Mouse (Mus musculus) midbrain, embryonic 10.5 days (tissue): ENCODE measurements around the gene Slc25a19. TPM values are rescaled to one million over a fixed set of nuclear protein-coding genes. Genes with fewer than 3 reads are reported as not detected.
A peak's percentile ranks its signal among the peaks of the same experiment; 100 is the strongest.

Experiments
- DNase-seq: peaks from one replicate; pipeline ENCODE4 v3.0.0-alpha.2; 2017; ENCODE audit warnings: low spot score
- H3K27ac ChIP-seq: fragments of 300-500 bp; sonication (generic); replicated peaks from 2 replicates; pipeline ENCODE4 v1.5.1; 2016; ENCODE audit warnings: mild to moderate bottlenecking
- H3K27me3 ChIP-seq: fragments of 300-500 bp; sonication (generic); 2 replicates; pipeline ENCODE4 v1.6.1; 2016; ENCODE audit warnings: low read depth, mild to moderate bottlenecking; ENCODE audit not compliant: poor library complexity, severe bottlenecking
- H3K36me3 ChIP-seq: fragments of 300-500 bp; sonication (generic); 2 replicates; pipeline ENCODE4 v1.6.1; 2016; ENCODE audit warnings: mild to moderate bottlenecking, moderate library complexity
- H3K4me1 ChIP-seq: fragments of 300-500 bp; sonication (generic); 2 replicates; pipeline ENCODE4 v1.6.1; 2016
- H3K4me3 ChIP-seq: fragments of 300-500 bp; sonication (generic); 2 replicates; pipeline ENCODE4 v1.5.1; 2016; ENCODE audit warnings: mild to moderate bottlenecking, moderate library complexity
- H3K9me3 ChIP-seq: fragments of 300-500 bp; sonication (generic); replicated peaks from 2 replicates; pipeline ENCODE4 v1.6.1; 2016; ENCODE audit warnings: mild to moderate bottlenecking
- WGBS: fragments of 180-500 bp; shearing (Covaris S2); methylation state at CpG from one replicate; pipeline ENCODE4 v1.1.7; 2016; 5-methylcytosine and 5-hydroxymethylcytosine counted together
- polyA plus RNA-seq: library from polyadenylated mRNA; unstranded; fragments of >200 nt; fragmentation: Nextera tagmentation; extraction: Ambion mirVana; gene quantifications from 2 replicates; pipeline ENCODE4 v1.2.1, GENCODE M21; 2016

The Slc25a19 gene
- polyA plus RNA-seq, 1 experiment from 2014 or later: 24.9 TPM

DNA sequence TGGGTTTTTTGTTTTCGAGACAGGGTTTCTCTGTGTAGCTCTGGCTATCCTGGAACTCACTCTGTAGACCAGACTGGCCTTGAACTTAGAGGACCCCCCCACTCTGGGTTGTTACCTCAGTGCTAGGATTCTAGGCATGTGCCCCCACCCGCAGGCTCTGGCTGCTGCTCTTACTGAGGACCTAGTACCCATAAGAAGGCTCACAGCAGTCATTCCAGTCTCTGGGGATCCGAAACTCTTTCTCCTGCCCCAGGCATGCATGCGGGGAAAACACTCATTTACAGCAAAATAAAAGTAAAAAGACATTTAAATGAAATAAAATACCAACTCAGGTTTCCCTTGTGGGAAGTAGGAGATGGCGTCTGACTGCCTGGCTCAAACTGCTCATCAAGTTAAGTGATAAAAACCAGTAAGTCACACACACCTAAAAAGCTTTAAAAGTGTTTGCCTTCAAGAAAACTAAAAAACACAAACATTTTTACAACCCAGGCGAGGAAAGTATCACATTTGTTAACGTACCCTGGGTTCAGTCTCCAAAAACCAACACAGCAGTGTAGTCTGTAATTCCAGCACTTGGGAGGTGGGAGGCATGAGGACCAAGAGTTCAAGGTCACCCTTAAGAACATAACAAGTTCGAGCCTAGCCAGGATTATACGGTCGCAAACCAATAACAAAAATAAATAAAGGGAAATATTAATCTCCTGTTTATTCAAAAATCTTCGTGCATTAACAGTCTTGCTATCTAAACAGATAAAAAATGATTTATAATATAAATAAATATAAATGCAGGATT is 1.1 kb downstream of the Slc25a19 start:
- peaks cover 20% of the 10 kb centered on the region for H3K36me3 ChIP-seq
- H3K4me1 ChIP-seq: peaks cover 26% of the 10 kb centered on the region
- peak overlapping the region; percentile 80 for H3K4me3 ChIP-seq
- no peaks in the 10 kb centered on the region for H3K27me3 ChIP-seq
- no peak for DNase-seq
- 56% methylated on average over 11 of the region's 11 CpGs for WGBS
- no peaks in the 10 kb centered on the region for H3K9me3 ChIP-seq
- H3K27ac ChIP-seq: peak overlapping the region; percentile 82

DNA sequence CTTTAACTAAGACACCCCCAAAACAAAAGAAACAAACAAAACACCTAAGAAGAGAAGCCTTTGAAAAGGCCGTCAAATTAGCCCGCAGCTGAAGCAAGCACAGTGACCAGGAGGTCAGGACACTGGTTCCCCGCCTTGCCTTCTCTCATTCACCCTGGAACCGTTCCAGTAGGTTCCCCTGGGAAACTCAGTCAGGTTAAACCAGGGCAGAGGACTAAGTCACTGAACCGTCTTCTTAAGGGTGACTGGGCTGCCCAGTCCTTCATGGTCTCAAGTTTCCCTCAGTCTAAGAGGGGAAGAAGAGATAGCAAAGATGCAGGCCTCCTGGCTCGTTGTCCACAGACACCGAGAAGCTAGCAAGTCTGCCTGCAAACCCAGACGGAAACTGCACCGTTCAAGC is 2.2 kb downstream of the Slc25a19 start:
- DNase-seq: no peak
- no peak overlapping the region for H3K4me3 ChIP-seq
- 89% methylated on average over 9 of the region's 9 CpGs for WGBS

GRCm38 (mm10) chr11:115623487-115624070 is 4.5 kb downstream of the Slc25a19 start:
- 84% methylated on average over 9 of the region's 9 CpGs for WGBS

More for the DNA sequence above, 2.2 kb downstream of the Slc25a19 start:
- Histone ChIP-seq H3K27ac (no peak overlapping the region), H3K27me3 (no peaks in the 10 kb centered on the region), H3K4me1 (peaks cover 20% of the 10 kb centered on the region), H3K9me3 (no peaks in the 10 kb centered on the region), H3K36me3 (peaks cover 32% of the 10 kb centered on the region)

GRCm38 (mm10) chr11:115619949-115620348 is 8.1 kb downstream of the Slc25a19 start:
- Histone ChIP-seq H3K27ac (no peak overlapping the region), H3K9me3 (no peaks in the 10 kb centered on the region)
- WGBS: 93% methylated on average over 7 of the region's 7 CpGs

More at GRCm38 (mm10) chr11:115623487-115624070, 4.5 kb downstream of the Slc25a19 start:
- Histone ChIP-seq H3K27ac (no peak overlapping the region), H3K27me3 (no peaks in the 10 kb centered on the region), H3K9me3 (no peaks in the 10 kb centered on the region), H3K36me3 (peaks cover 51% of the 10 kb centered on the region), H3K4me3 (no peak overlapping the region), H3K4me1 (peaks cover 18% of the 10 kb centered on the region)
- no peak for DNase-seq

GRCm38 (mm10) chr11:115618732-115619516 is 9.2 kb downstream of the Slc25a19 start:
- H3K4me1 ChIP-seq: peaks cover 17% of the 10 kb centered on the region; the same call in 1 of the 2 replicates
- no peak overlapping the region for H3K27ac ChIP-seq
- peaks cover 79% of the 10 kb centered on the region for H3K36me3 ChIP-seq
- H3K9me3 ChIP-seq: no peaks in the 10 kb centered on the region
- no peak for DNase-seq
- peaks cover 9% of the 10 kb centered on the region for H3K27me3 ChIP-seq
- 90% methylated on average over 16 of the region's 16 CpGs for WGBS
- no peak overlapping the region for H3K4me3 ChIP-seq

More at GRCm38 (mm10) chr11:115619949-115620348, 8.1 kb downstream of the Slc25a19 start:
- Histone ChIP-seq H3K4me3 (no peak overlapping the region), H3K4me1 (peaks cover 6% of the 10 kb centered on the region; the same call in 1 of the 2 replicates), H3K27me3 (no peaks in the 10 kb centered on the region), H3K36me3 (peaks cover 70% of the 10 kb centered on the region)
- no peak for DNase-seq

- no peak overlapping the region for H3K27ac ChIP-seq
- DNase-seq: no peak
- peaks cover 70% of the 10 kb centered on the region for H3K36me3 ChIP-seq
- peaks cover 26% of the 10 kb centered on the region for H3K4me1 ChIP-seq
- H3K4me3 ChIP-seq: no peak overlapping the region
- 75% methylated on average over 2 of the region's 2 CpGs for WGBS
- no peaks in the 10 kb centered on the region for H3K9me3 ChIP-seq
- peaks cover 16% of the 10 kb centered on the region for H3K27me3 ChIP-seq
Measured at GRCm38 (mm10) chr11:115618001-115618400, 10.1 kb downstream of the Slc25a19 start.

- WGBS: 85% methylated on average over 6 of the region's 6 CpGs
- H3K4me3 ChIP-seq: no peak overlapping the region
- H3K4me1 ChIP-seq: peaks cover 34% of the 10 kb centered on the region
- H3K9me3 ChIP-seq: no peaks in the 10 kb centered on the region
- DNase-seq: no peak
- H3K27me3 ChIP-seq: peaks cover 16% of the 10 kb centered on the region
- H3K36me3 ChIP-seq: peaks cover 59% of the 10 kb centered on the region
- H3K27ac ChIP-seq: no peak overlapping the region
Measured at GRCm38 (mm10) chr11:115616893-115617292, 11.2 kb downstream of the Slc25a19 start.

GRCm38 (mm10) chr11:115616371-115616770 is 11.7 kb downstream of the Slc25a19 start:
- 91% methylated on average over 7 of the region's 7 CpGs for WGBS
- peaks cover 54% of the 10 kb centered on the region for H3K36me3 ChIP-seq

DNA sequence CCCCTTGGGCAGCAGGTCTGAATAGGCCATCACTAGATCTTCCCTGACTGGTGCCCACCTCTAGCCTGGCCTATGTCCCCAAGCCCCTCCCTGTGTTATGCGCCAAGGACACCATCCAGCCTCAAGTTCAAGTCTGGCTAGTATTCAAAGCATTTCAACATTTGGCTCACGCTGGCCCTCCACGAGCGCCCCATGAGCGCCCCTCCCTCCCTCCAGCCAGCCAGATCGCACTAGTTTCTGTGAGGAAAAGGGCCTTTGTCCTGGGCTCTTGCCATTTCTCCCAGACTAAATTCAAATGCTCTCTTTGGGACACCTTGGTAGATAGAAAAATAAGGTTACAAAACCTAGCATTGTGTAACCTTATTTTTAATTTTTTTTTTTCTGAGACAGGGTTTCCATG is 12.2 kb downstream of the Slc25a19 start:
- WGBS: 89% methylated on average over 6 of the region's 6 CpGs

More at GRCm38 (mm10) chr11:115616371-115616770, 11.7 kb downstream of the Slc25a19 start:
- no peak overlapping the region for H3K27ac ChIP-seq
- H3K4me1 ChIP-seq: peaks cover 39% of the 10 kb centered on the region
- DNase-seq: no peak
- no peaks in the 10 kb centered on the region for H3K9me3 ChIP-seq
- H3K27me3 ChIP-seq: peaks cover 16% of the 10 kb centered on the region
- H3K4me3 ChIP-seq: no peak overlapping the region

GRCm38 (mm10) chr11:115615108-115615825 is 12.8 kb downstream of the Slc25a19 start:
- H3K9me3 ChIP-seq: no peaks in the 10 kb centered on the region
- H3K27ac ChIP-seq: 0 out of 2 replicates have a peak overlapping the region, but pooled peaks have one; percentile 4
- 86% methylated on average over 15 of the region's 15 CpGs for WGBS

More for the DNA sequence above, 12.2 kb downstream of the Slc25a19 start:
- no peak overlapping the region for H3K27ac ChIP-seq
- H3K9me3 ChIP-seq: no peaks in the 10 kb centered on the region
- no peak for DNase-seq
- H3K4me3 ChIP-seq: no peak overlapping the region
- H3K36me3 ChIP-seq: peaks cover 49% of the 10 kb centered on the region
- H3K4me1 ChIP-seq: peaks cover 43% of the 10 kb centered on the region
- H3K27me3 ChIP-seq: peaks cover 16% of the 10 kb centered on the region

DNA sequence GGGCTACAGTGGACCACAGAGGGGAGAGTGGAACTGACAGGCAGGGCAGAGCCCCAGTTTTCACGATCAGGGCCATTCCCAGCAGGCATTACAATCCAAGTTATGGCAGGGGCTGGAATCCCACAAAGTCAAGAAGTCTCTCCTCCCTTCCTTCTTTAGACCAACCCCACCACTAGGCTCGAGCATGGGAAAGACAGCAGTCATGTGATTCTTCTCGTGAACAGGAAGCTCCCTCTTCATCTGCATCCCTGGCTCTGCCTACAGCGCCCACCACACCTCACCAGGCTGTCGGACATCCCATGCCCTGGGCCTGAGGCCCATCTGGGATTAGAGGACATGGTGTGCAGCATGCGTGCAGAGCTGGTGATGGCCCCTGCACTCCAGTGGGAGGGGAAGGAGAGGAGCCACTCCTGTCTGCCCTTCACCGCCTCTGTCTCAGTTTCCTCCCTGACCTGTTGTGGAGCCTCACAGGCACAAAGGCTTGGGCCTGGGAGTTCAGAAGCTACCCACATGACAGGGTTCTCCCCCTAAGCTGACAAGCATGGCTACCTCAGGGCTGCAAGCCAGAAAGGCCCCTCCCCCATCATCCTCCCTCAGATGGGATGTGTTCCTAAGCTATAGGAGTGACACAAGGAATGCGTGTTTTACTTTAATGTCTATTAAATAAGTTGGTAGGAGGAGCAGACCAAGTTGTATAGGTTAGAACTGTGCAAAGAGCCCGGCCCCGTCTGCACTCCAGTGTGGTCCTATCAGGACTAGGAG is 13.6 kb downstream of the Slc25a19 start:
- no peak for DNase-seq
- 0 out of 2 replicates have a peak overlapping the region, but pooled peaks have one; percentile 4 for H3K4me3 ChIP-seq
- H3K4me1 ChIP-seq: peaks cover 43% of the 10 kb centered on the region
- H3K9me3 ChIP-seq: no peaks in the 10 kb centered on the region
- 87% methylated on average over 10 of the region's 10 CpGs for WGBS
- peaks cover 16% of the 10 kb centered on the region for H3K27me3 ChIP-seq
- no peak overlapping the region; the same call in 1 of the 2 replicates for H3K27ac ChIP-seq
- H3K36me3 ChIP-seq: peaks cover 41% of the 10 kb centered on the region

More at GRCm38 (mm10) chr11:115615108-115615825, 12.8 kb downstream of the Slc25a19 start:
- H3K4me1 ChIP-seq: peaks cover 43% of the 10 kb centered on the region
- 0 out of 2 replicates have a peak overlapping the region, but pooled peaks have one; percentile 4 for H3K4me3 ChIP-seq
- peaks cover 43% of the 10 kb centered on the region for H3K36me3 ChIP-seq
- DNase-seq: no peak
- peaks cover 16% of the 10 kb centered on the region for H3K27me3 ChIP-seq
